Mouse (Mus musculus): Measurements from ENCODE around the gene Wdr73. TPM values are rescaled to one million over a fixed set of nuclear protein-coding genes. Genes with fewer than 3 reads are reported as not detected.

Wdr73 gene
- polyA plus RNA-seq, 1 experiment = 19.2 TPM

DNA sequence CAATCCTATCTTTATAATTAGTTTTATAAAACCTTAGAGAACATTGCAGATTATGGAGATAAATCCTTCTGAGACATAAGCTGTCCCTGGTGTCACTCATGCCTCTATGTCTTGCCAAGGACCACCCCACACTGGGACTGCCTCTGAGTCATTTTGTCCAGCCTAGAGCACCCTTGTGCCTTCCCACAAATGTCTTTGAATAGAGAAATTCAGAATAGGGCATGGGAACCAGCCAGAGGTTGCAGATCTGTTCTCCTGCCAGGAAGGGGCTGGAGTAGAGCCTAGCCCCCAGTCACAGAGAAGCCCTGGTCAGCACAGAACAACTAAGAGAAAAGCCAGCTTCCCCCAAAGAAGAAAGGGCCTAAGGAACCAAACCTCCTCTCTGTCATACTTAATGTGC is 45.8 kb downstream of the Wdr73 start:
- DNase-seq (ENCODE audit: low spot score) = no peak

DNA sequence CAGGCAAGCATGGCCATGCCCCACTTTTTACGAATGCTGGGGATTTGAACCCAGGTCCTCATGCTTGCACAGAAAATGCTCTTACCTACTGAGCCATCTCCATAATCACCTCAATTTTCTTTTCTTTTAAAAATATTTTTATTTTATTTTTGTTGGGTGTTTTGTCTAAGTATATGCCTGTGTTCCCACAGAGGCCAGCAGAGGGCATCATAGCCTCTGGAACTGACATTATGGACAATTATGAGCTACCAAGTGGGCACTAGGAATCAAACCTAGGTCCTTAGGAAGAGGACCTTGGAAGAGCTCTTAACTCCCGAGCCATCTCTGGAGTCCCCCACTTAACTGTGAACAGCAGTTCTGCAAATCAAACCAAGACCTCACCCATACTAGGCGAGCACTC is 47.9 kb downstream of the Wdr73 start:
- no peak for DNase-seq (ENCODE audit: low spot score)

DNA sequence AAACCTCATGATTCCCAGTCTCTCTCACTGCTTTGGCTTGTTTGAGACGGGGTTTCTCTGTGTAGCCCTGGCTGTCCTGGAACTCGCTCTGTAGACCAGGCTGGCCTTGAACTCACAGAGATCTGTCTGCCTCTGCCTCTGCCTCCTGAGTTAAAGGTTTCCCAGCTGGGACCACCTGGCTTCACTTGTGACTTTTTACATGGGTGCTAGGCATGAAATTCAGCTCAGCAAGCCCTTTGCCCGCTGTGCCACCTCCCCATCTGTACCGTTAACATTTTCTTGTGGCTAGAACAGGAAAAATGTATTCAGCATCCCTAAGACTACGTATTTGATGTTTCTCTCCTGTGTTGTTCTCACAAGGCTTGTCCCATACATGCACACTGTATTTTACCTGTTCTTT is 50.5 kb downstream of the Wdr73 start:
- no peak for DNase-seq (ENCODE audit: low spot score)

- no peak for DNase-seq (ENCODE audit: low spot score)
Measured at GRCm38 (mm10) chr7:80849710-80850109, 51.4 kb downstream of the Wdr73 start.

GRCm38 (mm10) chr7:80849267-80849666 is 51.8 kb downstream of the Wdr73 start:
- DNase-seq (ENCODE audit: low spot score) = no peak

DNA sequence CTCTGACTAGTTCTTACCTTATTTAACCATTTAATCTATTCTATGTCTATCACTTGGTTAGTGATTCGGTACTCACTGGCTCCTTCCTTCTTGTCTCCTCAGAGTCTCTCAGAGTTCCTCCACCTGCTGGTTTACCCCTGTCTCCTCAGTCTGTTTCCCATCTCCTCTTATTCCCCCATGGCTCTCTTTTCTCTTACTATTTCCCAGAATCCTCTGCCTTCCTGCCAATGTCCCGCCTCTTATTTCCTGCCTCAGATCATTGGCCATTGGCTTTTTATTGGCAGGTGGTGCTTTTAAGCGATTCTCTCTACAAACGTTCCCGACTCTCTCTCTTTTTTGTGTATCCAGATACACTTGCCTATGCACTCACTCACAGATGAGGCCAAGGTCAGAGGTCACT is 54.4 kb downstream of the Wdr73 start:
- DNase-seq (ENCODE audit: low spot score) = no peak

GRCm38 (mm10) chr7:80846280-80846678 is 54.8 kb downstream of the Wdr73 start:
- DNase-seq (ENCODE audit: low spot score) = no peak

GRCm38 (mm10) chr7:80845621-80846279 is 55.3 kb downstream of the Wdr73 start:
- no peak for DNase-seq (ENCODE audit: low spot score)

DNA sequence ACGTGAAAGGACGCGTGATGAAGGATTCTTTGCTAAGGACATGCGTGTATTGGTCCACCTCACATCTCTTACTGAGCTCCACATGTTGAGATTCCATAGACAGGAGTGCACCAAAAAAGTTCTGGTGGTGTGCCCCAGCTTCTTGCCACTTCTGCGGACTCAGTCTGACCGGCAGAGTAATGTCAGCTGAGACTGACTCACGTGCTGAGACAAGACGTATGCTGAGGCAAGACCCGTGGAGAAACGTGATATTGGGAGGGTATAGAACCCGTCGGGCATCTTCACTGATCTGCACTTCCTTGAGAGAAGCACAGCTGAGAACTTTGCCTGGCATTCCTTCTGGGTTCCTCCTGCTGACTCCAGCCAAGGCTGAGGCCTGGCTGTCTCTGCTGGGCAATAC is 56.4 kb downstream of the Wdr73 start:
- DNase-seq (ENCODE audit: low spot score) = no peak

- DNase-seq (ENCODE audit: low spot score) = no peak
Measured at GRCm38 (mm10) chr7:80843910-80844640, 57.0 kb downstream of the Wdr73 start.

DNA sequence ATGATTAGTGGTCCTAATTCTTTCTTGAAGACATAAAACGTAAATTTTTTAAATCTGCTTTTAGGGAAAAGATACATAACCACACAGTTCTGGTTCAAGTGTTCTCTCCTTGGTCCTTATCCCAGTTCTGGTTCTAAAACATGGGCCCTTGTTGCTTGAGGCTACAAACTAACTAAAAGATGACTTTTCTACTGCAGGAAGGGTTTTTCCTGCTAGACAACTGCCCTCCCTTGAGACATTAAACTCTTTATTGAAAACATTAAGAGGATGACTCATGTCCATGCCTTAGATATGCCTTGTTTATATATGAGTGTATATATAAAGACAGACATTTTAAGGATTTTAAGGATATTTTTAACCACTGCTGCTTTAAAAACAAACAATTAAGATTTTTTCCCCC is 57.9 kb downstream of the Wdr73 start:
- DNase-seq (ENCODE audit: low spot score) = no peak

DNA sequence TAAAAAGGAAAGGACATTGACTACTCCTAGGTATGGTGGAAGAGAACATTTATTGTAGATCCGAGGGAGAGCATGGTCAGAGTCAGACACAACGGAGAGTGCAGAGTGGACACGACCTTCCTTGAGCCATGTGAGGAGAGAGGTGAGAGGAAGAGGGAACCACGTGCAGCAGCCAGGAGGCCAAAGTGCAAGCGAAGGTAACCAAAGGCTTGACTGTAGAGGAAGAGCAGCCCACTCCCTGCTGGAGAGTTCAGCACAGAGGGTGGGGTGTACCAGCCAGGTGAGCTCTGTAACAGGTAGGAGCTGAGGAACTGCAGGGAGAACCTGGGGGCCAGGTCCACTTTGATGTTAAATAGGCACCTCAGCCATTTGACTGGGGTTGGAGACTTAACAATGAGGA is 58.9 kb downstream of the Wdr73 start:
- no peak for DNase-seq (ENCODE audit: low spot score)

GRCm38 (mm10) chr7:80840937-80841336 is 60.1 kb downstream of the Wdr73 start:
- DNase-seq (ENCODE audit: low spot score) = no peak

Other genes starting within 250 kb of the Wdr73 start
- gene Crtc3, start 212.4 kb downstream of the Wdr73 start, polyA plus RNA-seq (2012; rRNA removed) = 12.0 and 16.4 TPM in 2 replicates
- gene Iqgap1, start 75.3 kb downstream of the Wdr73 start, polyA plus RNA-seq (2012; rRNA removed) = 51.7 and 64.7 TPM in 2 replicates
- gene Zscan2, start 40.3 kb downstream of the Wdr73 start, polyA plus RNA-seq (2012; rRNA removed) = 6.7 and 7.5 TPM in 2 replicates
- gene Nmb, start 3.8 kb upstream of the Wdr73 start, polyA plus RNA-seq (2012; rRNA removed) = 4.2 and 5.5 TPM in 2 replicates
- 105 and 113 TPM in 2 replicates for gene Sec11a, start 46.5 kb upstream of the Wdr73 start, polyA plus RNA-seq (2012; rRNA removed)
- gene Zfp592, start 92.4 kb upstream of the Wdr73 start, polyA plus RNA-seq (2012; rRNA removed) = 15.1 and 16.7 TPM in 2 replicates
- 0.03 and 0.13 TPM in 2 replicates for gene Alpk3, start 156.3 kb upstream of the Wdr73 start, polyA plus RNA-seq (2012; rRNA removed)
- 0.01 and 0.03 TPM in 2 replicates for gene Slc28a1, start 213.5 kb upstream of the Wdr73 start, polyA plus RNA-seq (2012; rRNA removed)